Mouse (Mus musculus): ENCODE measurements around the gene Enah. TPM values are rescaled to one million over a fixed set of nuclear protein-coding genes. Genes with fewer than 3 reads are reported as not detected.

The Enah gene
- polyA plus RNA-seq, 1 experiment from 2014 or later: 13.2 TPM

GRCm38 (mm10) chr1:181911841-181912240, 107.9 kb downstream of the Enah start:
- Histone ChIP-seq H3K27me3 (ENCODE audit: control insufficient read depth, insufficient read depth, low read length) (no peaks in the 10 kb centered on the region), H3K27ac (ENCODE audit: low read length) (no peak overlapping the region), H3K9me3 (replicated peaks; ENCODE audit: control insufficient read depth, low read length) (no peaks in the 10 kb centered on the region), H3K4me1 (ENCODE audit: control insufficient read depth, insufficient read depth, low read length) (no peaks in the 10 kb centered on the region), H3K9ac (ENCODE audit: low read length) (no peak overlapping the region), H3K4me3 (ENCODE audit: low read length) (no peak overlapping the region), H3K36me3 (ENCODE audit: control insufficient read depth, insufficient read depth) (peaks cover 15% of the 10 kb centered on the region), H3K4me2 (ENCODE audit: low read depth, low read length) (no peak overlapping the region)
- WGBS: 91% methylated on average over 7 of the region's 7 CpGs
- no peak for ATAC-seq (replicated peaks; ENCODE audit: extremely low read depth, insufficient read depth, low FRiP score)

GRCm38 (mm10) chr1:181901706-181902373, 118.0 kb downstream of the Enah start:
- Histone ChIP-seq H3K9ac (ENCODE audit: low read length) (no peak overlapping the region), H3K27ac (ENCODE audit: low read length) (no peak overlapping the region), H3K4me3 (ENCODE audit: low read length) (no peak overlapping the region), H3K4me1 (ENCODE audit: control insufficient read depth, insufficient read depth, low read length) (peaks cover 5% of the 10 kb centered on the region; the same call in 1 of the 2 replicates), H3K36me3 (ENCODE audit: control insufficient read depth, insufficient read depth) (peaks cover 19% of the 10 kb centered on the region), H3K9me3 (replicated peaks; ENCODE audit: control insufficient read depth, low read length) (no peaks in the 10 kb centered on the region), H3K4me2 (ENCODE audit: low read depth, low read length) (no peak overlapping the region), H3K27me3 (ENCODE audit: control insufficient read depth, insufficient read depth, low read length) (no peaks in the 10 kb centered on the region)
- 75% methylated on average over 11 of the region's 11 CpGs for WGBS
- no peak for ATAC-seq (replicated peaks; ENCODE audit: extremely low read depth, insufficient read depth, low FRiP score)

- H3K27ac ChIP-seq (ENCODE audit: low read length): no peak overlapping the region
These were observed 118.9 kb downstream of the Enah start for GRCm38 (mm10) chr1:181900846-181901245.

GRCm38 (mm10) chr1:181898961-181899360, 120.8 kb downstream of the Enah start:
- Histone ChIP-seq H3K36me3 (ENCODE audit: control insufficient read depth, insufficient read depth) (peaks cover 4% of the 10 kb centered on the region; the same call in 1 of the 2 replicates), H3K4me3 (ENCODE audit: low read length) (no peak overlapping the region), H3K4me2 (ENCODE audit: low read depth, low read length) (no peak overlapping the region), H3K4me1 (ENCODE audit: control insufficient read depth, insufficient read depth, low read length) (peaks cover 8% of the 10 kb centered on the region), H3K9me3 (replicated peaks; ENCODE audit: control insufficient read depth, low read length) (no peaks in the 10 kb centered on the region), H3K27me3 (ENCODE audit: control insufficient read depth, insufficient read depth, low read length) (no peaks in the 10 kb centered on the region), H3K9ac (ENCODE audit: low read length) (no peak overlapping the region), H3K27ac (ENCODE audit: low read length) (no peak overlapping the region)
- WGBS: 57% methylated on average over 1 of the region's 1 CpGs
- no peak for ATAC-seq (replicated peaks; ENCODE audit: extremely low read depth, insufficient read depth, low FRiP score)

More at GRCm38 (mm10) chr1:181900846-181901245, 118.9 kb downstream of the Enah start:
- Histone ChIP-seq H3K9ac (ENCODE audit: low read length) (no peak overlapping the region), H3K4me2 (ENCODE audit: low read depth, low read length) (no peak overlapping the region), H3K36me3 (ENCODE audit: control insufficient read depth, insufficient read depth) (peaks cover 13% of the 10 kb centered on the region), H3K4me3 (ENCODE audit: low read length) (no peak overlapping the region), H3K27me3 (ENCODE audit: control insufficient read depth, insufficient read depth, low read length) (no peaks in the 10 kb centered on the region), H3K9me3 (replicated peaks; ENCODE audit: control insufficient read depth, low read length) (no peaks in the 10 kb centered on the region), H3K4me1 (ENCODE audit: control insufficient read depth, insufficient read depth, low read length) (peaks cover 5% of the 10 kb centered on the region; the same call in 1 of the 2 replicates)
- 50% methylated on average over 1 of the region's 1 CpGs for WGBS
- ATAC-seq (replicated peaks; ENCODE audit: extremely low read depth, insufficient read depth, low FRiP score): no peak

- WGBS: 81% methylated on average over 10 of the region's 10 CpGs
- Histone ChIP-seq H3K9me3 (replicated peaks; ENCODE audit: control insufficient read depth, low read length) (no peaks in the 10 kb centered on the region), H3K4me2 (ENCODE audit: low read depth, low read length) (no peak overlapping the region), H3K36me3 (ENCODE audit: control insufficient read depth, insufficient read depth) (no peaks in the 10 kb centered on the region), H3K27ac (ENCODE audit: low read length) (no peak overlapping the region), H3K9ac (ENCODE audit: low read length) (no peak overlapping the region), H3K27me3 (ENCODE audit: control insufficient read depth, insufficient read depth, low read length) (no peaks in the 10 kb centered on the region), H3K4me1 (ENCODE audit: control insufficient read depth, insufficient read depth, low read length) (peaks cover 10% of the 10 kb centered on the region), H3K4me3 (ENCODE audit: low read length) (no peak overlapping the region)
- ATAC-seq (replicated peaks; ENCODE audit: extremely low read depth, insufficient read depth, low FRiP score): no peak
These were observed 122.8 kb downstream of the Enah start for GRCm38 (mm10) chr1:181896991-181897390.

GRCm38 (mm10) chr1:181893721-181894120, 126.1 kb downstream of the Enah start:
- Histone ChIP-seq H3K36me3 (ENCODE audit: control insufficient read depth, insufficient read depth) (no peaks in the 10 kb centered on the region), H3K27ac (ENCODE audit: low read length) (no peak overlapping the region), H3K4me2 (ENCODE audit: low read depth, low read length) (no peak overlapping the region), H3K9me3 (replicated peaks; ENCODE audit: control insufficient read depth, low read length) (no peaks in the 10 kb centered on the region), H3K4me1 (ENCODE audit: control insufficient read depth, insufficient read depth, low read length) (peaks cover 9% of the 10 kb centered on the region), H3K4me3 (ENCODE audit: low read length) (no peak overlapping the region), H3K27me3 (ENCODE audit: control insufficient read depth, insufficient read depth, low read length) (no peaks in the 10 kb centered on the region), H3K9ac (ENCODE audit: low read length) (no peak overlapping the region)
- 61% methylated on average over 8 of the region's 8 CpGs for WGBS
- 0 out of 2 replicates have a peak, but pooled peaks have one; percentile 28 for ATAC-seq (replicated peaks; ENCODE audit: extremely low read depth, insufficient read depth, low FRiP score)

GRCm38 (mm10) chr1:181889670-181890069, 130.1 kb downstream of the Enah start:
- Histone ChIP-seq H3K27me3 (ENCODE audit: control insufficient read depth, insufficient read depth, low read length) (no peaks in the 10 kb centered on the region), H3K9ac (ENCODE audit: low read length) (no peak overlapping the region), H3K36me3 (ENCODE audit: control insufficient read depth, insufficient read depth) (no peaks in the 10 kb centered on the region), H3K9me3 (replicated peaks; ENCODE audit: control insufficient read depth, low read length) (no peaks in the 10 kb centered on the region), H3K4me1 (ENCODE audit: control insufficient read depth, insufficient read depth, low read length) (peaks cover 7% of the 10 kb centered on the region), H3K4me3 (ENCODE audit: low read length) (no peak overlapping the region), H3K27ac (ENCODE audit: low read length) (no peak overlapping the region), H3K4me2 (ENCODE audit: low read depth, low read length) (no peak overlapping the region)
- no peak for ATAC-seq (replicated peaks; ENCODE audit: extremely low read depth, insufficient read depth, low FRiP score)
- WGBS: 83% methylated on average over 7 of the region's 7 CpGs

- peak; percentile 46 for ATAC-seq (replicated peaks; ENCODE audit: extremely low read depth, insufficient read depth, low FRiP score)
- 2% methylated on average over 11 of the region's 11 CpGs for WGBS
- no peak overlapping the region for H3K4me3 ChIP-seq (ENCODE audit: low read length)
- H3K27ac ChIP-seq (ENCODE audit: low read length): no peak overlapping the region
- no peaks in the 10 kb centered on the region for H3K9me3 ChIP-seq (replicated peaks; ENCODE audit: control insufficient read depth, low read length)
- peaks cover 3% of the 10 kb centered on the region; the same call in 1 of the 2 replicates for H3K4me1 ChIP-seq (ENCODE audit: control insufficient read depth, insufficient read depth, low read length)
- H3K36me3 ChIP-seq (ENCODE audit: control insufficient read depth, insufficient read depth): no peaks in the 10 kb centered on the region
- no peak overlapping the region for H3K9ac ChIP-seq (ENCODE audit: low read length)
- 0 out of 2 replicates have a peak overlapping the region, but pooled peaks have one; percentile 29 for H3K4me2 ChIP-seq (ENCODE audit: low read depth, low read length)
- no peaks in the 10 kb centered on the region for H3K27me3 ChIP-seq (ENCODE audit: control insufficient read depth, insufficient read depth, low read length)
These were observed 131.0 kb downstream of the Enah start for GRCm38 (mm10) chr1:181888801-181889200.

- Histone ChIP-seq H3K4me3 (ENCODE audit: low read length) (peak overlapping the region; percentile 8; the same call in 1 of the 2 replicates), H3K27me3 (ENCODE audit: control insufficient read depth, insufficient read depth, low read length) (no peaks in the 10 kb centered on the region), H3K27ac (ENCODE audit: low read length) (no peak overlapping the region), H3K9ac (ENCODE audit: low read length) (peak overlapping the region; percentile 57), H3K4me1 (ENCODE audit: control insufficient read depth, insufficient read depth, low read length) (peaks cover 8% of the 10 kb centered on the region; the same call in 1 of the 2 replicates), H3K4me2 (ENCODE audit: low read depth, low read length) (peak overlapping the region; percentile 50), H3K36me3 (ENCODE audit: control insufficient read depth, insufficient read depth) (no peaks in the 10 kb centered on the region), H3K9me3 (replicated peaks; ENCODE audit: control insufficient read depth, low read length) (no peaks in the 10 kb centered on the region)
- WGBS: 17% methylated on average over 8 of the region's 8 CpGs
- ATAC-seq (replicated peaks; ENCODE audit: extremely low read depth, insufficient read depth, low FRiP score): peak; percentile 30; the same call in 1 of the 2 replicates
These were observed 138.3 kb downstream of the Enah start for GRCm38 (mm10) chr1:181881532-181881931.

All from heart, embryonic 16.5 days (tissue).